Mouse (Mus musculus) C2C12 (cell line): ENCODE results near the gene Olfr1381.
"Not testable (repeated sequence)": the region's sequence is repeated elsewhere in the genome, so short reads cannot be mapped to it uniquely, and the experiment has no call there.

Experiments
- CTCF ChIP-seq: IDR thresholded peaks from one replicate; pipeline ENCODE4 v1.5.1; 2011; ENCODE audit not compliant: control insufficient read depth, insufficient read depth, insufficient read length
- MYOG ChIP-seq: IDR thresholded peaks from one replicate; pipeline ENCODE4 v1.6.1; 2011; ENCODE audit not compliant: control insufficient read depth, insufficient read length; ENCODE audit errors: extremely low read depth

DNA sequence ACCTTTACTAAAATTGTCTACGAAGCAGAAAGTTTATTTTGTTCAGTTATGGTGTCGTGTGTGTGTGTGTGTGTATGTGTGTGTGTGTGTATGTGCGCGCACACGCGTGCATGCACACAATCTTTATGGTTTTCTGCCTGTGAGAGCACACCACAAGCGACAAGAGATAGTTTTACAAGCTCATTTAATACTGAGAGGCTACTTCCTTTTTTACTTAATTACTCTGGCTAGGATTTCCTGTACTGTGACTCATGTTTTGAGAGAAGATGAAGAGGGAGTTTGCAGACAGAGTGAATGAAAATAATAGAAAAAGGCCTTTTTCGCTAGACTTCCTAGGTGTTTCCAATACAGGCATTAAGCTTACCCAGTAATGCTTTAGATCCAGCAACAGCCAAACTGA lies 37.2 kb downstream of the Olfr1381 start:
- not testable (repeated sequence) for TF ChIP-seq CTCF, MYOG
